Mouse (Mus musculus) E14TG2a.4 (cell line): ENCODE results near the gene Apobec1.

Experiments
- H3K27me3 ChIP-seq: 2 replicates; pipeline ENCODE4 v1.6.1; 2014; ENCODE audit warnings: low read length, control low read depth; ENCODE audit not compliant: insufficient read depth
- H3K36me3 ChIP-seq: 2 replicates; pipeline ENCODE4 v1.6.1; 2014; ENCODE audit warnings: low read length, control low read depth; ENCODE audit not compliant: insufficient read depth
- H3K4me1 ChIP-seq: replicated peaks from 2 replicates; pipeline ENCODE4 v1.6.1; 2014; ENCODE audit warnings: low read depth, low read length, control low read depth
- H3K4me3 ChIP-seq: replicated peaks from 2 replicates; pipeline ENCODE4 v1.5.1; 2014; ENCODE audit warnings: mild to moderate bottlenecking, low read length
- H3K9me3 ChIP-seq: 2 replicates; pipeline ENCODE4 v1.6.1; 2014; ENCODE audit warnings: low read length, control low read depth
- CTCF ChIP-seq: conservative IDR thresholded peaks from 2 replicates; pipeline ENCODE4 v1.5.1; 2014; ENCODE audit warnings: low read length
- NANOG ChIP-seq: IDR thresholded peaks from 2 replicates; pipeline ENCODE4 v1.6.1; 2014; ENCODE audit warnings: borderline replicate concordance, low read length, mixed read lengths
- POU5F1 ChIP-seq: IDR thresholded peaks from 2 replicates; pipeline ENCODE4 v1.6.1; 2014; ENCODE audit warnings: low read length, borderline replicate concordance

Gene Apobec1

DNA sequence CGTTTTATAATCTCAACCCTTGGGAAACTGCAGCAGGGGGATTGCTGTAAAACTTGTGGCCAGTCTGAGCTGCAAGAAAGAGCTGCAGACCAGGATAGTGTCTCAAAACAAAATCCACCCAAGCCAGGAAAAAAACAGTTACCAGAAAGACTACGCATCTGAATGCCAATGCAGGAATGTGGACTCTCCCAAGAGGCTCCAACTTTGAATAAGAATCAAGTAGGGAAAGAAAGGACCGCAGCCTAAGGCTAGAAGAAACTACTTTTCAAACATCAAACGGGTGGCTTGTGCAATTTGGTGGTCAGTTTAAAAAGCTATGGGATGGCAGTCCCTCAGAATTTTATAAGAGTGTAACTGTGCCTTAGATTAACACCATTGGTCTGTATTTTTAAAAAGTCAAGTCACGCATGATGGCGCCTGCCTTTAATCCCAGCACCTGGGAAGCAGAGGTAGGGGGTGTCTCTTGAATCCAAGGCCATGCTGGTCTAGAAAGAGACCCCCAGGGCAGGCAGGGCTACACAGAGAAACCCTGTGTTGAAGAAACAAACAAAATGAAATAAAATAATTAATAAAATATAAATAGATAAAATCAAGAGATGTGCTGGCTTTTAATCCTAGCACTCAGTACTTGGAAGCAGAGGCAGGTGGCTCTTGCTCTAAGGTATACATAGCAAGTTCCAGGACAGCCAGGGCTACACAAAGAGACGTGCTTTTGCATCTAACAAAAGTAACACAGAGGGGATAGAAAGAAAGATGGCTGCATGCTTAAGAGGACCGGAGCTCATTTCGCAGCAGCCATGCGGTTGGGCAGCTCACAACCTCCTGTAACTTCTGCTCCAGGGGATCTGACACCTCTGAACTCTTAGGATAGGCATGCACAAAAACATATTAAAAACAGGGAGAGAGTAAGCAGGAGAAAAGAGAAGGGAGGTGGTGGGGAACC lies 6.5 kb upstream of the Apobec1 start:
- Histone ChIP-seq H3K4me3 (peak overlapping the region; percentile 93), H3K36me3 (peaks cover 31% of the 10 kb centered on the region), H3K4me1 (peaks cover 53% of the 10 kb centered on the region), H3K27me3 (no peaks in the 10 kb centered on the region), H3K9me3 (no peaks in the 10 kb centered on the region)
- TF ChIP-seq POU5F1 (peak; percentile 93), NANOG (0 out of 2 replicates have a peak, but pooled peaks have one; percentile 26), CTCF (no peak)

DNA sequence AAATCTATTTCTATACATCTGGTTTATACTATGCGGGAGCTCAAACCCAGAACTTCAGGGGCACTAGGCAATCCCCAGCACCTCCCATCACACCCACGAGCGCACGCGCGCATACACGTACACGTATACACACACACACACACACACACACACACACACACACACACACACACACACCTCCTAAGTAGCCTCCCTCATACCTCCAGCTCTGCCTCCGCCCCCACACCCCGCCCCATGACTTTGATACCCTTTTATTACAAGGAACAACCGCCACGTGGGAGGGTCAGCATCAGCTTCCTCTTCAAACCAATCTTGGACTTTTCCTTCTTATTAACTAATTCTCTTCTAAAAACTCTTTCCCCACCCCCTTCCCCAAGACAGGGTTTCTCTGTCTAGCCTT lies 5.5 kb upstream of the Apobec1 start:
- Histone ChIP-seq H3K4me3 (peak overlapping the region; percentile 93), H3K36me3 (peaks cover 31% of the 10 kb centered on the region), H3K27me3 (no peaks in the 10 kb centered on the region), H3K4me1 (peaks cover 57% of the 10 kb centered on the region), H3K9me3 (no peaks in the 10 kb centered on the region)
- TF ChIP-seq NANOG, result no peak
- TF ChIP-seq POU5F1, result no peak
- no peak for TF ChIP-seq CTCF

DNA sequence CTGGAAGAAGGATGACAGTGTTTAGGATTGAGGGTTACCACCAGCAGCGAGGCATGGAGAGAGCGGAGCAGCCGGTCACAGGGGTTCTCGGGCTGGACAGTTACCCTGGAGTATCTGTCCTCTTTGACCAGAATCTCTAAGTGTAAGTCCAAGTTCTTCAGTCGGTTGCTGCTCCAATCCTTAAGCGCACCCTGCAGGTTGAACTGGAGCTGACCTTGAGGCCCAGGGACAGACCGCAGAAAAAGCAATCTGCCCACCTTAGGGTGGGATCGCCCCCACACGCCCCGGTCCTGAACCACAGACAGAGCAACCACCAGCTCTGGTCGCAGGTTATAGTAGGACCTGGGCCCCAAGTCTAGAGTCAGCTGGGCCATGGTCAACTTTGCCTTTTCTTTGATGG lies 4.4 kb upstream of the Apobec1 start:
- peaks cover 58% of the 10 kb centered on the region for H3K4me1 ChIP-seq
- H3K36me3 ChIP-seq, result peaks cover 31% of the 10 kb centered on the region
- TF ChIP-seq CTCF, result no peak
- no peak for TF ChIP-seq NANOG
- TF ChIP-seq POU5F1, result no peak
- no peaks in the 10 kb centered on the region for H3K9me3 ChIP-seq
- no peaks in the 10 kb centered on the region for H3K27me3 ChIP-seq
- peak overlapping the region; percentile 93 for H3K4me3 ChIP-seq

DNA sequence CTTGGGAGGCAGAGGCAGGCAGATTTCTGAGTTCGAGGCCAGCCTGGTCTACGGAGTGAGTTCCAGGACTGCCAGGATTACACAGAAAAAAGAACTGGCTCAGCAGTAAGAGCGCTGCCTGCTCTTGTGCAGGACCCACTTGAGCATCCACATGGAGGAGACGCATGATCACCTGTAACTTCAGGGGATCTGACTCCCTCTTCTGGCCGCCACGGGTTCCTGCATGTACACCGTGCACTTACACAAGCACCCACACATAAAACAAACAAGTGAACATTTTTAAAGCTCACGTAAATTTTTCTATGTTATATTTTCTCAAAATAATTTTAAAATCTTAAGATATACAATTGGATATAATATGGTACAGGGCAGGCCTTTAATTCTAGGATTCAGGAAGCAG lies 3.2 kb upstream of the Apobec1 start:
- Histone ChIP-seq H3K4me3 (peak overlapping the region; percentile 93; the same call in 1 of the 2 replicates), H3K9me3 (no peaks in the 10 kb centered on the region), H3K27me3 (no peaks in the 10 kb centered on the region), H3K36me3 (peaks cover 31% of the 10 kb centered on the region), H3K4me1 (peaks cover 50% of the 10 kb centered on the region)
- peak; percentile 74 for TF ChIP-seq CTCF
- TF ChIP-seq POU5F1, result no peak
- TF ChIP-seq NANOG, result no peak

DNA sequence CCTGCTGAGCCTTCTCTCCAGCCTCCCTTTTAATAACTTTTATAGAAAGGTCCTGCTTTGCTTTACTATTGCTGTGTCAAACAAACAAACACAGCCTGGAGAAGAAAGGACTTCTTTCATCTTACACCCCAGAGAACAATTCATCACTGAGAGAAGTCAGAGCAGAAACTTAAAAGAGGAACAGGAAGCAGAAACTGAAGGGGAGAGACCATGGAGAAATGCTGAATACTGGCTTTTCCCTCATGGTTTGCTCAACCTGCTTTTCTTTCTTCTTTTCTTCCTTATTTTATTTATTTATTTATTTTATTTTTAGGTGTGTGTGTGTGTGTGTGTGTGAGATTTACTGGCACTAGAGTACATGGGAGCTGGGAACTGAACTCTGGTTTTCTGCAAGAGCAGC lies 2.0 kb upstream of the Apobec1 start:
- Histone ChIP-seq H3K4me3 (no peak overlapping the region), H3K4me1 (peaks cover 49% of the 10 kb centered on the region), H3K27me3 (no peaks in the 10 kb centered on the region), H3K36me3 (peaks cover 31% of the 10 kb centered on the region), H3K9me3 (no peaks in the 10 kb centered on the region)
- no peak for TF ChIP-seq POU5F1
- no peak for TF ChIP-seq NANOG
- no peak for TF ChIP-seq CTCF

DNA sequence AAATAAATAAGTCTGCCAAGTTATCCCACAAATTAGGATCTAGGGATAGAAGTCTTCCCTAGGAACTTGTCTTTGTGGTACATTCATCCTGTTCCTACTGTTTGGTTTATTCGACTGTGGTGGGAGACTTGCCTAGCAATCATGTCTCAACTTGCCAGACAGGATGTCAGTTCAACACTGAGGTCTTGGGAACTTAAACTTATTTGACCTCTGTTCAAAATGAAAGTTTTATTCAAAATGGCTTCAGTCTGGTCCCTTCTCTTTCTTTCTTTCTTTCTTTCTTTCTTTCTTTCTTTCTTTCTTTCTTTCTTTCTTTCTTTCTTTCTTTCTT lies 713 bp upstream of the Apobec1 start:
- TF ChIP-seq POU5F1, result no peak
- TF ChIP-seq NANOG, result no peak
- no peak for TF ChIP-seq CTCF
- Histone ChIP-seq H3K9me3 (no peaks in the 10 kb centered on the region), H3K4me3 (peak overlapping the region; percentile 59), H3K27me3 (no peaks in the 10 kb centered on the region), H3K36me3 (peaks cover 43% of the 10 kb centered on the region), H3K4me1 (peaks cover 49% of the 10 kb centered on the region)

DNA sequence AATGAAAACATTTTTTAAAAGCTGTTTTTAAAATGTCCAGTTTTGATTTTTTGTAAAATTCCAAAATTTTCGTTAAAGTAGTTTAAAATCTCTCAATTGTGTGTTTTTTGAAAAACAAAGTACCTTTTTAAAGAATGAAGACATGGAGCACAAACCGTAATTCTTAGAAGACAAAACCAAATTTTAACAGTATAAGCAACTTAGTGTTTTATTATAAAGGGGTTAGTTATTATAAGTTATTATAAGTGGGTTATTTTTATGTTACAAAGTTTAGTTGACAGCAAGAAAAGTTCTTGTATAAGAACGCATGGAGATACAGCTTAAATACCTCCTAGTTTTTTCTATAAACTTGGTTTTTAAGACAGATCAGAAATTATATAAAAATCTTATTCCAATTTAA lies 629 bp downstream of the Apobec1 start:
- H3K4me1 ChIP-seq, result peaks cover 42% of the 10 kb centered on the region
- TF ChIP-seq NANOG, result no peak
- TF ChIP-seq POU5F1, result no peak
- no peak for TF ChIP-seq CTCF
- H3K27me3 ChIP-seq, result no peaks in the 10 kb centered on the region
- H3K9me3 ChIP-seq, result no peaks in the 10 kb centered on the region
- H3K4me3 ChIP-seq, result peak overlapping the region; percentile 59; the same call in 1 of the 2 replicates
- H3K36me3 ChIP-seq, result peaks cover 37% of the 10 kb centered on the region

DNA sequence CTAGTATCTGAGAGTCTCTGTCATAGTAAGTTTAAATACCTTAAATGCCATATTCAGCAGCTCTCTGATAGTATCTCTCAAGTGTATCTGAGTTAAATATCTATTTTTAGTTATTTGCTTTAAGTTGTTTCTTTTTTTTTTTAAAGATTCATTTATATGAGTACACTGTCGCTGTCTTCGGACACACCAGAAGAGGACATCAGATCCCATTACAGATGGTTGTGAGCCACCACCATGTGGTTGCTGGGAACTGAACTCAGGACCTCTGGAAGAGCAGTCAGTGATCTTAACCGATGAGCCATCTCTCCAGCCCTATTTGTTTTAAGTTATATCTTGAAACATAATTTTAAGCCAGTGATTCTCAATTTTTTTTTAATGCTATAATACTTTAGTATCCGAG lies 1.2 kb downstream of the Apobec1 start:
- Histone ChIP-seq H3K9me3 (no peaks in the 10 kb centered on the region), H3K4me1 (peaks cover 39% of the 10 kb centered on the region), H3K36me3 (peaks cover 33% of the 10 kb centered on the region), H3K4me3 (no peak overlapping the region), H3K27me3 (no peaks in the 10 kb centered on the region)
- no peak for TF ChIP-seq NANOG
- no peak for TF ChIP-seq CTCF
- no peak for TF ChIP-seq POU5F1

- no peaks in the 10 kb centered on the region for H3K9me3 ChIP-seq
- H3K36me3 ChIP-seq, result peaks cover 26% of the 10 kb centered on the region
- H3K4me3 ChIP-seq, result no peak overlapping the region
- H3K4me1 ChIP-seq, result peaks cover 38% of the 10 kb centered on the region
- H3K27me3 ChIP-seq, result no peaks in the 10 kb centered on the region
- TF ChIP-seq POU5F1, result no peak
- TF ChIP-seq NANOG, result no peak
- TF ChIP-seq CTCF, result no peak
These were observed 2.1 kb downstream of the Apobec1 start for GRCm38 (mm10) chr6:122600066-122600646.
